Mouse (Mus musculus): ENCODE measurements around the gene Cd200r4. TPM values are rescaled to one million over a fixed set of nuclear protein-coding genes. Genes with fewer than 3 reads are reported as not detected.
A peak's percentile ranks its signal among the peaks of the same experiment; 100 is the strongest.

Cd200r4 gene
- polyA plus RNA-seq, 1 experiment from 2014 or later: 0.11 TPM

DNA sequence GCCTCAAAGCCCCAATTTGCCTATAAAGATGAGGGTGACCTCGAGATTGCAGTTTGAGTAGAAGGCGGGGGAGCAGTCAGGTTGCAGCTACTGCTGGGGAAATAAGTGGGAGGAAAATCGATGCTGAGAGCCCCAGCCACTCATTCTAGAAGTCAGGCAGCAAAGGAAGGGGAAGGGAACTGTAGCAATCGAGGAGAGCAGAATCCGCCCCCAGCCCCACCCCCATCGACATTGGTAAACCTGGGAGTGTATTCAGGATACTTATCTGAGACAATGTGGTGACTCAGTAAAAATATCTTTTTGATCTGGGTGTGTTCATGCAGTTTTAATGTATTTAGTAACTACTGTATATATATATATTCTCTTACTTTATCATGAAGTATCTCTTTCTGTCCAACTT is 39.0 kb upstream of the Cd200r4 start:
- Histone ChIP-seq H3K27ac (replicated peaks) (no peak overlapping the region), H3K4me2 (replicated peaks; ENCODE audit: low read depth) (no peak overlapping the region), H3K4me1 (replicated peaks; ENCODE audit: control insufficient read depth, insufficient read depth) (no peaks in the 10 kb centered on the region), H3K9me3 (ENCODE audit: control insufficient read depth, low read length) (no peaks in the 10 kb centered on the region), H3K27me3 (ENCODE audit: control insufficient read depth, insufficient read depth, low read length) (no peaks in the 10 kb centered on the region), H3K9ac (ENCODE audit: low read length) (no peak overlapping the region), H3K36me3 (ENCODE audit: control insufficient read depth, insufficient read depth, low read length) (no peaks in the 10 kb centered on the region), H3K4me3 (ENCODE audit: low read depth, low read length) (no peak overlapping the region)
- 64% methylated on average over 6 of the region's 6 CpGs for WGBS
- no peak for ATAC-seq (ENCODE audit: low FRiP score, low TSS enrichment)
- DNase-seq (ENCODE audit: low spot score): no peak
- TF ChIP-seq EP300 (optimal IDR thresholded peaks at IDR 0.05): no peak
- no peak for TF ChIP-seq CTCF (IDR thresholded peaks at IDR 0.05; ENCODE audit: low read depth)

DNA sequence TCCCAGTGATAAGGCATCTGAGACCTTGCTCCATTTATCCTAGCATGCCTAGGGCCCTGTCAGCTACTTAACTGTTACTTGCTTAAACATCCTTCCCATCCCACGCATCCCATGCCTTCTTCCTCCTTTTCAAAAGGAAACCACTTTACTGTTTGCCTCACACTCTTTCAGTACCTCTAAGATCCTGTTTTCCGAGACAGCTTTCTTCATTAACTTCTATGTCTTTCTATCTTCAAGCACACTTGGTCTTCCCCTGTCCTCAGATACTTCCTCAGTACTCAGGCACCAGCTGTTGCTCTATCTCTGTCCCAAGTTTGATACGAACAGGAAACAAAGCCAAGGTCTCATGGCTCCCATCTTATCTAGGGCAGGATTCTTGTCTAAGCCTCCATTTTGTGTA is 37.9 kb upstream of the Cd200r4 start:
- Histone ChIP-seq H3K9ac (ENCODE audit: low read length) (no peak overlapping the region), H3K27ac (replicated peaks) (no peak overlapping the region), H3K27me3 (ENCODE audit: control insufficient read depth, insufficient read depth, low read length) (no peaks in the 10 kb centered on the region), H3K4me1 (replicated peaks; ENCODE audit: control insufficient read depth, insufficient read depth) (no peaks in the 10 kb centered on the region), H3K9me3 (ENCODE audit: control insufficient read depth, low read length) (no peaks in the 10 kb centered on the region), H3K4me3 (ENCODE audit: low read depth, low read length) (no peak overlapping the region), H3K4me2 (replicated peaks; ENCODE audit: low read depth) (no peak overlapping the region), H3K36me3 (ENCODE audit: control insufficient read depth, insufficient read depth, low read length) (no peaks in the 10 kb centered on the region)
- DNase-seq (ENCODE audit: low spot score) (no peak), ATAC-seq (ENCODE audit: low FRiP score, low TSS enrichment) (no peak)
- no peak for TF ChIP-seq EP300 (optimal IDR thresholded peaks at IDR 0.05)
- no peak for TF ChIP-seq CTCF (IDR thresholded peaks at IDR 0.05; ENCODE audit: low read depth)
- WGBS: 75% methylated on average over 3 of the region's 3 CpGs

DNA sequence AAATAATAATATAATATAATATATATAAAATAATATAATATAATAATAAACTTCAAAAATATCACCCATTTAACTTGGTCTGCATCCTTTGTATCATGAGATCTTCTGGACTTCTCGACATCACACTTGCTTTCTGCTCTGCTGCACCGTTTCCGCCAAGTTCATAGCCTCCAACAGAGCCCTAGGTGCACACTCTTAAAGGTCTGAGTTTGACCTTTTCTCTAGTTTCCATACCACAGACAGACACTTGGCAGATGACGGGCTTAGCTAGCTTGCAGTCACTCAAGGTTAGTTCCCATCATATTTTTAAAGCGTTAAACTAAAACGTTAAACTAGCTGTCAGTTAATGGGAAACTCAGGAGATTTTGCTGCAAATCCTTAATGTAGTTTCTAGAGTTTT is 37.3 kb upstream of the Cd200r4 start:
- Histone ChIP-seq H3K27me3 (ENCODE audit: control insufficient read depth, insufficient read depth, low read length) (no peaks in the 10 kb centered on the region), H3K4me3 (ENCODE audit: low read depth, low read length) (no peak overlapping the region), H3K9ac (ENCODE audit: low read length) (no peak overlapping the region), H3K36me3 (ENCODE audit: control insufficient read depth, insufficient read depth, low read length) (no peaks in the 10 kb centered on the region), H3K4me2 (replicated peaks; ENCODE audit: low read depth) (no peak overlapping the region), H3K27ac (replicated peaks) (no peak overlapping the region), H3K9me3 (ENCODE audit: control insufficient read depth, low read length) (no peaks in the 10 kb centered on the region), H3K4me1 (replicated peaks; ENCODE audit: control insufficient read depth, insufficient read depth) (no peaks in the 10 kb centered on the region)
- ATAC-seq (ENCODE audit: low FRiP score, low TSS enrichment) (no peak), DNase-seq (ENCODE audit: low spot score) (no peak)
- 83% methylated on average over 6 of the region's 6 CpGs for WGBS
- no peak for TF ChIP-seq EP300 (optimal IDR thresholded peaks at IDR 0.05)
- no peak for TF ChIP-seq CTCF (IDR thresholded peaks at IDR 0.05; ENCODE audit: low read depth)

DNA sequence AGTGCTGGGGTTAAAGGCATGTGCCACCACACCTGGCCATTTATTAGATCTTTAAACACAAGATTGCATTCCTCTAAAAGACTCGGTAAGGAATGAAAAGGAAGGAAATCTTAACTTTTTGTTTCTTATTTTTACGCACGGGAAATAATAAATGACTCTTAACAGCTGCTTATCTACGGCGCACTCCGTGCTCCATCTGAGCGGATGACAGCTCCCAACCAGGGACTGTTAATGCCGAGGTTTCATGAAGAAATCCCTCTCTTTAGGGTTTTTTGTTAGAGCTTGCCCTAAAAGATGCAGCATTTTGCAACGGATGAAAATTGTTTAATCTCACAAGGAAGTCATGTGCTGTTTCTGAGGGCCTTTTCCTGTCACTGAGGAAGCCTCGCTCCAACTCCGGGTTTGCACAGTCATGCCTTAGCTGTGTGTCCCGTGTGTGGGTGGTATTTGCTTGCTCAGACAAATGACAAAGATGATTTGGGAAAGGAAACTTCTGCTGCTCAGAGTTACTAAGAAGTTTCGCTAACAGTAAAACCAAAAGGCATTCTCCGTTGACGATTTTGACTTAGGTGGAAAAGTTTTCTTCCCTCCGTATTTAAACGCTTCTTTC is 32.9 kb upstream of the Cd200r4 start:
- Histone ChIP-seq H3K9me3 (ENCODE audit: control insufficient read depth, low read length) (no peaks in the 10 kb centered on the region), H3K4me2 (replicated peaks; ENCODE audit: low read depth) (peak overlapping the region; percentile 17; the same call in 1 of the 2 replicates), H3K4me1 (replicated peaks; ENCODE audit: control insufficient read depth, insufficient read depth) (no peaks in the 10 kb centered on the region), H3K27ac (replicated peaks) (no peak overlapping the region), H3K36me3 (ENCODE audit: control insufficient read depth, insufficient read depth, low read length) (no peaks in the 10 kb centered on the region), H3K4me3 (ENCODE audit: low read depth, low read length) (peak overlapping the region; percentile 15; the same call in 1 of the 2 replicates), H3K9ac (ENCODE audit: low read length) (no peak overlapping the region), H3K27me3 (ENCODE audit: control insufficient read depth, insufficient read depth, low read length) (no peaks in the 10 kb centered on the region)
- DNase-seq (ENCODE audit: low spot score): no peak
- TF ChIP-seq EP300 (optimal IDR thresholded peaks at IDR 0.05) (no peak), CTCF (IDR thresholded peaks at IDR 0.05; ENCODE audit: low read depth) (no peak)
- WGBS: 38% methylated on average over 17 of the region's 17 CpGs
- ATAC-seq (ENCODE audit: low FRiP score, low TSS enrichment): no peak

DNA sequence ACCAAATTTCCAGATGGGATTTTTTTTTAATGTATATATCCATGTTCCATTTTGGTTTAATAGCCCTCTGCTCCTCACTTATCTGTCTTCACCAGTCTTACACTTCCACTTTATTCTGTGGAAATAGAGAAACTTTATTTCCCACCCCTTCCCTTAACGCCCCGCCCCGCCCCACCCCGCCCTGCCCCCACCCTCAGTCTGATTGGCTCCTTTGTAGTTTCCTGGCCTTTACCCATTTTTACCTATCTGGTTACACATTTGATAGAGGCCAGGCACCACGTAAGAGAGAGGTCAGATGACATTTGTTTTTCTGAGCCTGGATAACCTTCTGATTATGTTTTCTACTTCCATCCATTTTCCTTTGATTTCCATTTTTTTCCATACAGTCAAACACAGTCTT is 32.0 kb upstream of the Cd200r4 start:
- DNase-seq (ENCODE audit: low spot score): no peak
- H3K9ac ChIP-seq (ENCODE audit: low read length): no peak overlapping the region
- H3K4me2 ChIP-seq (replicated peaks; ENCODE audit: low read depth): no peak overlapping the region
- H3K27ac ChIP-seq (replicated peaks): no peak overlapping the region
- no peak for TF ChIP-seq EP300 (optimal IDR thresholded peaks at IDR 0.05)
- no peak for TF ChIP-seq CTCF (IDR thresholded peaks at IDR 0.05; ENCODE audit: low read depth)
- no peaks in the 10 kb centered on the region for H3K36me3 ChIP-seq (ENCODE audit: control insufficient read depth, insufficient read depth, low read length)
- WGBS: 84% methylated on average over 5 of the region's 5 CpGs
- no peak overlapping the region for H3K4me3 ChIP-seq (ENCODE audit: low read depth, low read length)
- no peaks in the 10 kb centered on the region for H3K4me1 ChIP-seq (replicated peaks; ENCODE audit: control insufficient read depth, insufficient read depth)
- ATAC-seq (ENCODE audit: low FRiP score, low TSS enrichment): no peak
- H3K27me3 ChIP-seq (ENCODE audit: control insufficient read depth, insufficient read depth, low read length): no peaks in the 10 kb centered on the region
- H3K9me3 ChIP-seq (ENCODE audit: control insufficient read depth, low read length): no peaks in the 10 kb centered on the region

DNA sequence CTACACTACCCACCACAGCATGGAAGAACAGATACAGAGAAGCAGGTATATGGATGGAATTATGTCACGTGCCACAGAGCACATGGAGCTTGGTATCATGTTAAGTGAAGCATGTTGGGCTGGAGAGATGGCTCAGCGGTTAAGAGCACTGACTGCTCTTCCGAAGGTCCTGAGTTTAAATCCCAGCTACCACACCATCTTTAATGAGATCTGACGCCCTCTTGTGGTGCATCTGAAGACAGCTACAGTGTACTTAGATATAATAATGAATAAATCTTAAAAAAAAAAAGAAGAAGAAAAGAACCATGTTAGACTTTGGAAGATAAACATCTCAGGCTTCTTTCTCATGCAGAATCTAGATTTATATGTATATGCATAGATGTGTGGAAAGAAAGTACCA is 30.8 kb upstream of the Cd200r4 start:
- Histone ChIP-seq H3K27me3 (ENCODE audit: control insufficient read depth, insufficient read depth, low read length) (no peaks in the 10 kb centered on the region), H3K4me3 (ENCODE audit: low read depth, low read length) (no peak overlapping the region), H3K9me3 (ENCODE audit: control insufficient read depth, low read length) (no peaks in the 10 kb centered on the region), H3K27ac (replicated peaks) (no peak overlapping the region), H3K36me3 (ENCODE audit: control insufficient read depth, insufficient read depth, low read length) (no peaks in the 10 kb centered on the region), H3K4me1 (replicated peaks; ENCODE audit: control insufficient read depth, insufficient read depth) (no peaks in the 10 kb centered on the region), H3K9ac (ENCODE audit: low read length) (no peak overlapping the region), H3K4me2 (replicated peaks; ENCODE audit: low read depth) (no peak overlapping the region)
- ATAC-seq (ENCODE audit: low FRiP score, low TSS enrichment): no peak
- no peak for DNase-seq (ENCODE audit: low spot score)
- TF ChIP-seq EP300 (optimal IDR thresholded peaks at IDR 0.05) (no peak), CTCF (IDR thresholded peaks at IDR 0.05; ENCODE audit: low read depth) (no peak)
- 72% methylated on average over 4 of the region's 4 CpGs for WGBS
